Mouse (Mus musculus): Measurements from ENCODE around the gene Egfl8. TPM values are rescaled to one million over a fixed set of nuclear protein-coding genes. Genes with fewer than 3 reads are reported as not detected.

The Egfl8 gene
- total RNA-seq, 2 experiments from 2014 or later: 4.3 to 5.2 TPM

DNA sequence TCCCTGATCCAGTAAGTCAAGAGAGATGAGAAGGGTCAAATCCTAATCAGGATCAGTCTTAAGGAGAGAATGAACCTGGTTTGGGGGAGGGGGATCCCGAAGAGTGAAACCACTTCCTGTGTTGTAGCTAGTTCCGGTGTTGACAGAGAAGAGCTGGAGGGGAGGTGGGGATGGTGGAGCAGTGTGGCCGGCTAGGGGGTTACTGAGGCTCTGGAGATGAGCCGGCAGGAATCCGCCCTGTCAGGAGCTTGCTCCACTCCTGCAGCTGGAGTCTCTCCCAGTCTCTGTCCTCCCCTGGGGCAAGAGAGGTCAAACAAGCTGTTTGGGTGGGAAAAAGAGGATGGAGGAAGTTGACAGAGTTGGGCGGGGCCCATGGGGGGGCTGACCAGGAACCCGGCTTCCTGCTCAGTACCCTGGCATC is 26.1 kb downstream of the Egfl8 start, which contains the start of gene Gpsm3:
Gene Gpsm3 (plus strand): TSS at position 126 of the 421 bp plus-strand sequence.
- peak in 1 of 2 experiments; percentile 83 for DNase-seq (ENCODE audit: extremely low spot score in 1 of 2, low spot score in 2 of 2)
- intact Hi-C loops (cut with DNase I): no loop called here

DNA sequence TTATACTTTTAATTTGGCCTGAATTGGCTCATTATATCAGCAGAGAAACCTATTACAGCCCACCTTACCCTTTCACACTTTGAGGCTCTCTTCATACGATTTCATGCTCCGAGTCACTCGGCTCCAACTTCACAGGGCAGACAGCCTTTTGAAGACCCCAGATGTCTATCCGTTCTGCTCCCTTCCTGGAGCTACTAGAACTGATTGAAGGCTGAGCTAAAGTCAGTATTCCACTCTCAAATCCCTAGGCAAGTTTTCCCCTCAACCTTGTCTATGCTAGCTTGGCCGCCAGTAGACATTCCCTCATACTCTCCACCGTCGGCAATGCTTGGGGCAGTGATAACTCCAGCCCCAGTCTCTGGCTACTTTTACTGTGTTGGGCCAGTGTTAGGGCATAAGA is 26.6 kb downstream of the Egfl8 start:
- intact Hi-C loops (cut with DNase I): no loop called here
- no peak for DNase-seq (ENCODE audit: extremely low spot score in 1 of 2, low spot score in 2 of 2)

DNA sequence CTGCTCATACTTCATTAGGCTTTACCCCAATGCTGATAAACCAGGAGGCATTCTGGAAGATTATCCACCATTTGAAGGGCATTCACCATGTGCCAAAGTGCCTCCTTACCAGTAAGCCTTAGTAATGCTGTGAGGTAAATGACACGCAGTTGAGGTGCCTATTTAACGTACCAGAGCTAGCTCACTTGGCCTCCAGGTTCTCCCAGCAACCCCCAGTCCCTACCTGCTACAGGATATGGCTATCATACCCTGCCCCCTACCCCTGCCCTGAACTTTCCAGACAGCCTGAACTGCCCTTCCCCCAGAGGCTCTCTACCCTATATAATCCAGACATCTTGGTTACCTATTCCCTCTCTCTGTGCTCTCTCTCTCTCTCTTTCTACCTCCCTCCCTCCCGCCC is 27.0 kb downstream of the Egfl8 start:
- DNase-seq (ENCODE audit: extremely low spot score in 1 of 2, low spot score in 2 of 2): no peak
- intact Hi-C loops (cut with DNase I): no loop called here

DNA sequence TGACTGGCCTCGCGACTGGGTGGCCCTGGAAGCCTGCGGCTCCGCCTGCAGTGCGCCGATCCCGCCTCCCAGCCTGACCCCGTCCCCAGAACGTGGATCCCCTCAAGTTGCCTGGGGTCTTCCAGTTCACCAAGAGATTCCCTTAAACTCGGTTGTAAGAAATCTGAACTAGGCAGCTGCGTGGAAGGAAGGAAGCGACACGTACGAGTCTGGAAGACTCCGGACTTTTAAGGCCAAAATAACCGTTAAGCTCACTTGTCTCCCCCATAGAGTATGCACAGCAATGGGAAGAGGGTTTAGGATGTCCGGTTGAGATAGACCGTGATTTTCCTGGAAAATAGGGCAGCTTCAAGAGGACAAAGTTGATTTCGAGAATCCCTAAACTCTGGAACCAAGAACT is 28.0 kb downstream of the Egfl8 start:
- intact Hi-C loops (cut with DNase I): no loop called here
- no peak for DNase-seq (ENCODE audit: extremely low spot score in 1 of 2, low spot score in 2 of 2)

DNA sequence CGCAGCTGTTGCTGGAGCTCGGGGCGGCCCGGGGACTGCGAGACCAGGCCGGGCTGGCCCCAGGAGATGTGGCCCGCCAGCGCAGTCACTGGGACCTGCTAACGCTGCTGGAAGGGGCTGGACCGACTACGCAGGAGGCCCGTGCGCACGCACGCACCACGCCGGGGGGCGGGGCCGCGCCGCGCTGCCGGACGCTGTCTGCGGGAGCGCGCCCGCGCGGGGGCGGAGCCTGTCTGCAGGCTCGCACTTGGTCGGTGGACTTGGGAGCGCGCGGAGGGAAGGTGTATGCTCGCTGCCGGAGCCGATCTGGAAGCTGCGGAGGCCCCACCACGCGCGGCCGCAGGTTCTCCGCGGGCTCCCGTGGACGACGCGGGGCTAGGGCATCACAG is 28.4 kb downstream of the Egfl8 start:
- intact Hi-C loops (cut with DNase I): no loop called here

DNA sequence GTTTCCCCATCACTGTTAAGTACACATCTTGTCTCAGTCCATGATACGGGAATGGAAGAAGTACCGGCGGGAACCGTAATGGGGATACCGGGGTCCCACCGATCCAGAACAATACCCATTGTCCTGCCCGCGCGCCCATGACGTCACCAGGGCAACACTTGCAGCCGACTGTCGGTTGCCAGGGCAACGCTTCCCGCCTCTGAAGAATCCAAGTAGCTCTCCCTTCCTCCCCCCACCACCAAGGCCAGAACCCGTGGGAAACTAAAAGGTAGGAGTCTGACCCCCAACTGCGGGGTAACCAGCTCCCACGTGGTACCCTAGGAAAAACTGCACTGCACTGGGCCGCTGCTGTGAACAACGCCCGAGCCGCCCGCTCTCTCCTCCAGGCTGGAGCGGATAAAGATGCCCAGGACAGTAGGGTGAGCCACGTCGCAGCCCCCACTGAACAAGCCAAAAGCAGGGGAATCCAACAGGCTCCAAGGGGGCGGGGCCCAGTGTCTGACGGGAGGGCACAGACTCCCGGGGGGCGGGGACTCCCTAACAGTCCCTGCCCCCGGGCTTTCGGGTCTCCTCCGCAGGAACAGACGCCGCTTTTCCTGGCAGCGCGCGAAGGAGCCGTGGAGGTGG is 28.9 kb downstream of the Egfl8 start:
- peak; percentile 86 to 95 for DNase-seq (ENCODE audit: extremely low spot score in 1 of 2, low spot score in 2 of 2)
- intact Hi-C loops (cut with DNase I): no loop called here

More for the DNA sequence above, 28.4 kb downstream of the Egfl8 start:
- DNase-seq (ENCODE audit: extremely low spot score in 1 of 2, low spot score in 2 of 2): peak; percentile 94 to 99

DNA sequence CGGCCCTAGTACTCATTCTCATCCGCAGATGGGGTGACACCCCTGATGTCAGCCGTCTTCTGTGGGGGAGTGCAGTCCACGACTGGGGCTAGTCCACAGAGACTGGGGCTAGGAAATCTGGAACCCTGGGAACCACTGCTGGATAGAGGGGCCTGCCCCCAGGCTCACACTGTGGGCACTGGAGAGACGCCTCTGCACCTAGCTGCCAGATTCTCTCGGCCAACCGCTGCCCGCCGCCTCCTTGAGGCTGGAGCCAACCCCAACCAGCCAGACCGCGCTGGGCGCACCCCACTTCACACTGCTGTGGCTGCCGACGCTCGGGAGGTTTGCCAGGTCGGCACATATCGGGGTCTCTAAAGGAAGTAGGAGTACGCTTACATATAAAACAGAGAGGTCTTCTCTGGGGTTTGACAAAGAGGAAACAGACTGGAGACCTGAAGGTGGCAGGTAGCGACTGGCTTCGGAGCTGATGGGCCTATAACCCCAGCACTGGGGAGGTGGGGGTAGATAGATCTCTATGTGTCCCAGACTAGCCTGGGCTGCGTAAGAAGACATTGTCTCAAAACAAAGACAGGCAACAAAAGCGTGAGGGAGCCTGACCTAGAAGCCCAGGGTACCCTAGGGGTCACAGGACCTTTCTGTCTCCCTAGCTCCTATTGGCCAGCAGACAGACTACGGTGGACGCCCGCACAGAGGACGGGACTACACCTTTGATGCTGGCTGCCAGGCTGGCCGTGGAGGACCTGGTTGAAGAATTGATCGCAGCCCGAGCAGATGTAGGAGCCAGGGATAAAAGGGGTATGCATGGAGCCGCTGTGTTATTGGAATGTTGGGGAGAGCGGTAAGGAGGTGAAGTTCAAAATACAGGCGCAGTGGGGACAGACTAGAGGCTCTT is 29.6 kb downstream of the Egfl8 start:
- intact Hi-C loops (cut with DNase I): no loop called here

DNA sequence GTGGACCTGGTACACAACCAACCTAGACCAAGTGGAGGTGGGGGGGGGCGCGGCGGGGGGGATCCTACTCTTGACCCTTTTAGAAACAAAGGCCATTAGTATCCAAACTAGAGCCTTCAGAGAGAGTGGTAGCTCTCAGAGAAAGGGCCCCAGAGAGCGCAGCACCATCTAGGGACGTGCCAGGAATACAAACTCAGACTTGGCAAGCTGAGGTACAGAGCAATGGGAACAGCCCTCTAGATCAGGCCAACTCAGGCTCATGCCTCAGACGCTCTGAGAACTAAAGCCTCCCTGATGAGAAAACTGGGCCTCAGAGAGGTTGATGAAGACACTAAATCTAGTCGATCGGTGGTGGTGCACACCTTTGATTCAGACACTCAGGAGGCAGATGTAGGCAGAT is 30.6 kb downstream of the Egfl8 start:
- intact Hi-C loops (cut with DNase I): no loop called here
- no peak for DNase-seq (ENCODE audit: extremely low spot score in 1 of 2, low spot score in 2 of 2)

More for the DNA sequence above, 29.6 kb downstream of the Egfl8 start:
- DNase-seq (ENCODE audit: extremely low spot score in 1 of 2, low spot score in 2 of 2): peak in 1 of 2 experiments; percentile 63

DNA sequence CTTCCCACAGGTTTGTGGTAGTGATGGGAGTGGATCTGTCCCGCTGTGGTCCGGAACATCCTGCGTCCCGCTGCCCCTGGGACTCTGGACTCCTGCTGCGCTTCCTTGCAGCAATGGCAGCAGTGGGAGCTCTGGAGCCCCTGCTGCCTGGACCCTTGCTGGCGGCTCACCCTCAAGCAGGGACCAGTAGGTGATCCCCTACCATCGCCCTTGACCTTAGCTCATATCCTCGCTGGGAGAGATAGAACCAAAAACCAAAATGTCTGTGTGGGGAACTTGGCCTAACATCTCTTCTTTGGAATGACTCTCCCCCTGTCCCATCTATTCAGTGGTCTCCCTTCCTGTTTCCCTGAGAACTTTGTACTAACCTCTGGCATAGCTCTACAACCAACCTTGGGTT is 32.0 kb downstream of the Egfl8 start:
- peak in 1 of 2 experiments; percentile 50 for DNase-seq (ENCODE audit: extremely low spot score in 1 of 2, low spot score in 2 of 2)
- intact Hi-C loops (cut with DNase I): no loop called here

DNA sequence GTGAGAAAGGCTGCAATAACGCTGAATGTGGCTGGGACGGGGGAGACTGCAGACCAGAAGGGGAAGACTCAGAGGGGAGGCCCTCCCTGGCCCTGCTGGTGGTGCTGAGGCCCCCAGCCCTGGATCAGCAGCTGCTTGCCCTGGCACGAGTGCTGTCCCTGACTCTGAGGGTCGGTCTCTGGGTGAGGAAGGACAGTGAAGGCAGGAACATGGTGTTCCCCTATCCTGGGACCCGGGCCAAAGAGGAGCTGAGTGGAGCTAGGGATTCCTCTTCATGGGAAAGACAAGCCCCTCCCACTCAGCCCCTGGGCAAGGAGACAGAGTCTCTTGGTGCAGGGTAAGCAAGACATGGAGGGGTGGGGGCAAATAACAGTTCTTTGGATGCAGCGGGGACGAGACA is 32.4 kb downstream of the Egfl8 start:
- intact Hi-C loops (cut with DNase I): no loop called here
- peak in 1 of 2 experiments; percentile 63 for DNase-seq (ENCODE audit: extremely low spot score in 1 of 2, low spot score in 2 of 2)

DNA sequence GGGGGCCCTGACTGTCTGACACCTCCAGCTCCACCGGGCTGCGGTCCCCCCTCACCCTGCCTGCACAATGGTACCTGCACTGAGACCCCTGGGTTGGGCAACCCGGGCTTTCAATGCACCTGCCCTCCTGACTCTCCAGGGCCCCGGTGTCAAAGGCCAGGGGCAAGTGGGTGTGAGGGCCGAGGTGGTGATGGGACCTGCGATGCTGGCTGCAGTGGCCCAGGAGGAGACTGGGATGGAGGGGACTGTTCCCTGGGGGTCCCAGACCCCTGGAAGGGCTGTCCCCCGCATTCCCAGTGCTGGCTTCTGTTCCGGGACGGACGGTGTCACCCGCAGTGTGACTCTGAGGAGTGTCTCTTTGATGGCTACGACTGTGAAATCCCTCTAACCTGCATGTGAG is 33.2 kb downstream of the Egfl8 start:
- intact Hi-C loops (cut with DNase I): no loop called here
- no peak for DNase-seq (ENCODE audit: extremely low spot score in 1 of 2, low spot score in 2 of 2)

DNA sequence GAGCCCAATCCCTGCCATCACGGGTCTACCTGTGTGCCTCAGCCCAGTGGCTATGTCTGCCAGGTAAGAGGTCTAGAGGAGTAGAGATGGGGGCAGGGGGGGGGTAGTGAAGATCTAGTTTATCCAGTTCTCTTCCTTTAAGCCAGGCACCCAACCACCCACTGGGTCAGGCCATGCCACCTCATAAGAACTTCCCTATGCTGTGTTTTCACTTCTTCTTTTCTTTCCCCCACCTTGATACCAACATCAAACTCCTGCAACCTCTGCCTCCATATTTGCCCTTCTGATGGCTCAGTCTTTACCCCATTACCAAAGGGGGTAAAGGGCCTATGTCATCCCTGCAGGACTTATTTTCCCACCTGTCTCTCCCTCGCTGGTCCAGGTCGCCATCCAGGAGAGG is 37.7 kb downstream of the Egfl8 start:
- intact Hi-C loops (cut with DNase I): no loop called here
- DNase-seq (ENCODE audit: extremely low spot score in 1 of 2, low spot score in 2 of 2): no peak

DNA sequence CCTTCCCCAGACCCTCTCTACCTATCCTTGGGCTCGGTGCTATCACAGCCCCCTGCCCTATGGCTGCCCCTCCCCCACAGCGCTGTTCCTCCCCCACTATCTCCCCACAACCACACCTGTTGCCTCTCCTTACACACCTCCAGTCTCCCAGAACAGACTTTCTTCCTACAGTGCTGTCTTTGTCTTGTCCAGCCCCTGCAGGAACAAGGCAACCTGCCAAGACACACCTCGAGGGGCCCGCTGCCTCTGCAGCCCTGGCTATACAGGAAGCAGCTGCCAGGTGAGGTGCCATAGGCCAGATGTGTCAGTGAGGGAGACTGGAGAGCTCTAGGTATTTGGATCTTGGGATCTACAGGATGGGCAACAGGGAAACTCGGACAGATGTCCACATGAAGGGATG is 39.2 kb downstream of the Egfl8 start:
- intact Hi-C loops (cut with DNase I): no loop called here
- DNase-seq (ENCODE audit: extremely low spot score in 1 of 2, low spot score in 2 of 2): no peak

DNA sequence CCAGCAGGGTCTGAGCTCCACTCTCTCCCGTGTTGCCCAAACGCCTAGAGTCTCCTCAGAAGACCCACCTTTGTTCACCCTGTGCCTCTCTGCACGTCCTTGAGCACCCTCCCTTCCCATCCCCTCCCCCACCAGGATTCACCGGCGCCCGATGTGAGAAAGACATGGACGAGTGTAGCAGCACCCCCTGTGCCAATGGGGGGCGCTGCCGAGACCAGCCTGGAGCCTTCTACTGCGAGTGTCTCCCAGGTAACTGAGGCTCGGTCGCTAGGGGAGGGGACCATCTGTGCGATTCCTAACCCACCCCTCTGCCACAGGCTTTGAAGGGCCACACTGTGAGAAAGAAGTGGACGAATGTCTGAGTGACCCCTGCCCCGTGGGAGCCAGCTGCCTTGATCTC is 43.4 kb downstream of the Egfl8 start:
- peak in 1 of 2 experiments; percentile 54 for DNase-seq (ENCODE audit: extremely low spot score in 1 of 2, low spot score in 2 of 2)
- intact Hi-C loops (cut with DNase I): no loop called here

DNA sequence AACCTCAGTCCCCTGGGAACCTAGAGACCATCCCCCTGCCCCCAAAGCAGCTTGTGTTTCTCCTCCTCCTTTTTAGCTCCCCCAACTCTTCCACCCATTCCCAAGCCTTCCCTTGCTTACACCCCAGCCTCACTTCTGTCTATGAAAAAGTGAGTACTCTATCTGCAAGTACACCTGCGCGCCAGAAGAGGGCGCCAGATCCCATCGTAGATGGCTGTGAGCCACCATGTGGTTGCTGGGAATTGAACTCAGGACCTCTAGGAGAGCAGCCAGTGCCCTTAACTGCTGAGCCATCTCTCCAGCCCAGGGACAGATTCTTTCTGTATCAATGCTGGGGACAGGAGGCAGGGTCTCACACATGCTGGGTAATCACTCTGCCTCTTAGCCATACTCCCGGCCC is 43.9 kb downstream of the Egfl8 start:
- intact Hi-C loops (cut with DNase I): no loop called here
- no peak for DNase-seq (ENCODE audit: extremely low spot score in 1 of 2, low spot score in 2 of 2)

DNA sequence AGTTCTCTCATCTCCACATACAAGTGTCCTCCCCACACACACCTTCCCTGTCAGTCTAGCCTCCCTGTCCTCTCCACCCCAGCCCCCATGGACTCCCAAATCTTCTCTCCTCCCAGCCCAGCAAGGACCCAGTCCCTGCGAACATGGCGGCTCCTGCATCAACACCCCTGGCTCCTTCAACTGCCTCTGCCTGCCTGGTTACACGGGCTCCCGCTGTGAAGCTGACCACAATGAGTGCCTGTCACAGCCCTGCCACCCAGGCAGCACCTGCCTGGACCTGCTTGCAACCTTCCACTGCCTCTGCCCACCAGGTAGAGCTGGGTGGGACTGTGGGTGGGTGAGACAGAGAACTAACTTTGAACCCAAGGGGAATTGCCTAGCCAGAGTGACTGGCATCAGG is 45.9 kb downstream of the Egfl8 start:
- DNase-seq (ENCODE audit: extremely low spot score in 1 of 2, low spot score in 2 of 2): no peak
- intact Hi-C loops (cut with DNase I): no loop called here

DNA sequence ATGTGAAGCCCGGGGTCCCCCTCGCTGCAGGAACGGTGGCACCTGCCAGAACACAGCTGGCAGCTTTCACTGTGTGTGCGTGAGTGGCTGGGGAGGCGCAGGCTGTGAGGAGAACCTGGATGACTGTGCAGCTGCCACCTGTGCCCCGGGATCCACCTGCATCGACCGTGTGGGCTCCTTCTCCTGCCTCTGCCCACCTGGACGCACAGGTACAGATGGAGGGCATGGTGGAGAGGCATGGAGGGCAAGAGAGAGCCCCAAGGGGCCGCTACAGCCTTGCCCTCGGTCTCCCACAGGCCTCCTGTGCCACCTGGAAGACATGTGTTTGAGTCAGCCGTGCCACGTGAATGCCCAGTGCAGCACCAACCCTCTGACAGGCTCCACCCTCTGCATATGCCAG is 47.4 kb downstream of the Egfl8 start:
- DNase-seq (ENCODE audit: extremely low spot score in 1 of 2, low spot score in 2 of 2): no peak

DNA sequence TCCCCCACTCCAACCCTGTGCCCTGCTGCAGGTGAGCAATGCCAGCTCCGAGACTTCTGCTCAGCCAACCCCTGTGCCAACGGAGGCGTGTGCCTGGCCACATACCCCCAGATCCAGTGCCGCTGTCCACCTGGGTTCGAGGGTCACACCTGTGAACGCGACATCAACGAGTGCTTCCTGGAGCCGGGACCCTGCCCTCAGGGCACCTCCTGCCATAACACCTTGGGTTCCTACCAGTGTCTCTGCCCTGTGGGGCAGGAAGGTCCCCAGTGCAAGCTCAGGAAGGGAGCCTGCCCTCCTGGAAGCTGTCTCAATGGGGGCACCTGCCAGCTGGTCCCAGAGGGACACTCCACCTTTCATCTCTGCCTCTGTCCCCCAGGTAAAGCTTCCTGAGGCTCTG is 48.5 kb downstream of the Egfl8 start:
- intact Hi-C loops (cut with DNase I): no loop called here
- no peak for DNase-seq (ENCODE audit: extremely low spot score in 1 of 2, low spot score in 2 of 2)

More for the DNA sequence above, 47.4 kb downstream of the Egfl8 start:
- intact Hi-C loops (cut with DNase I): no loop called here

DNA sequence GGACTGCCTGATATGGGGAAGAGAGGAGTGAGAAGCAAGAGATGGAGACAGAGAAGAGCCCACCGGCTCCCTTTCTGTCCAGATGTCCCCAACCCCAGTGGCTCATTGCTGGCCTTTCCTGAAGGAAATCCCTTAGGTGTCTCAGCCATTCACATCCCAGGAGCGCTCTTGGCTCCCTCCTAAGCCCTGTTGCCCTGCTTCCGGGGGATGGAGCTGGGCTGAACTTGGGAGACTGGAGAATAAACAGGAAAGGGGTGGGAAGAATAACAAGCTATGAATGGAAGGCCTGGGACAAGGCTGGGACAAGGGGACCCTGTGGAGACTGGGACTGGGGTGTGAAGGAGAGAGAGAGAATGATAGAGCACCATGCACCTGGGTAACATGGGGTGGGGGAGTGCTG is 51.0 kb downstream of the Egfl8 start:
- intact Hi-C loops (cut with DNase I): no loop called here

DNA sequence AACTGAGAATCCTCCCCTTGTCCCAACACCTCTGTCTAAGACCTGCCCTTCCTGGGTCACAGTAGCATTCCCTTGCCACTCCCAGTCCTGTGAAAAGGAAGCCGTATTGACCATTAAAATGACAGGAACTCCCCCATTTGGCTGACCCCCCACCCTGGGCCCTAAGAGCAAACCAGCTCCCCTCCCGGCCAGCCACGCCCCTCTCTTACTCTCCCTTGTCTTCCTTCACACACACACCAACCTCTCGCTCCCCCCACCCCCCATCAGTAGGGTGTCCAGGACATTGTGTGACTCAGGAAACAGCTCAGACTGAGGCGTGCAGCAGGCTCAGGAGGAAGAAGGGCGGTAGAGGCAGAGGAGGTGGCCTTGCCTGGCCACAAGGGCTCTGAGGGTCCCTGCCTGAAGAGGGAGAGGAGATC is 51.8 kb downstream of the Egfl8 start, which contains the start of gene Notch4:
Gene Notch4 (plus strand): TSS at position 266 of the 419 bp plus-strand sequence.
- peak in 1 of 2 experiments; percentile 73 for DNase-seq (ENCODE audit: extremely low spot score in 1 of 2, low spot score in 2 of 2)
- intact Hi-C loops (cut with DNase I): no loop called here

More for the DNA sequence above, 51.0 kb downstream of the Egfl8 start:
- DNase-seq (ENCODE audit: extremely low spot score in 1 of 2, low spot score in 2 of 2): peak in 1 of 2 experiments; percentile 83
